Mouse (Mus musculus): ENCODE data around the gene Tcp10c. TPM values are rescaled to one million over a fixed set of nuclear protein-coding genes. Genes with fewer than 3 reads are reported as not detected.

Tcp10c gene
- polyA plus RNA-seq (2014; fragmentation: Illumina TruSeq; extraction: RNeasy Lipid Tissue Mini Kit (QIAGEN cat#74804); ENCODE audit: low read depth, low replicate concordance) = 13.0 TPM

DNA sequence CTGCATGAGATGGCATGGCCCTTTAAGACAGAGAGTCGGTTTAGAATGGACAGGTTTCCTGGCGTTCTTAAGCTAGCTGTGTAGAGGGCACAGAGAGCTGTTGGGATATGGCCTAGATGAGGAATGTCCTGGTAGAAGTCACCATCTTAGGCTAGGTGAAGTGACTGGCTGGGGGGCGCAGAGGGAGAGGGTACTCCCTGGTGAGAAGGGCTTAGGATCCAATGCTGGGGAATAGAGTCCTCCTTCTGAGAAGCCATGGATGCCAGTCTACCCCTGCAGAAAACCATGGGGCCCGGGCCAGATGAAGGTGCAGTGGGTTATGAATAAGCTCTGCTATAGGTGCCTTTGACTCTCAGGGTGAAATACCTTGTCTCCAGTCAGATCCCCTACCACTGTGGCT is at the start of gene Tcp10c:
TSS of gene Tcp10c (plus strand) at position 52 of the 400 bp plus-strand sequence.

Other genes with a start within 250 kb of the Tcp10c start
- gene Unc93a, start 222.8 kb upstream of the Tcp10c start, polyA plus RNA-seq (2014; fragmentation: Illumina TruSeq; extraction: RNeasy Lipid Tissue Mini Kit (QIAGEN cat#74804); ENCODE audit: low read depth, low replicate concordance) = 1.2 TPM
- 0.22 TPM for gene Smok2a, start 133.4 kb upstream of the Tcp10c start, polyA plus RNA-seq (2014; fragmentation: Illumina TruSeq; extraction: RNeasy Lipid Tissue Mini Kit (QIAGEN cat#74804); ENCODE audit: low read depth, low replicate concordance)
- gene Smok2b, start 124.3 kb upstream of the Tcp10c start, polyA plus RNA-seq (2014; fragmentation: Illumina TruSeq; extraction: RNeasy Lipid Tissue Mini Kit (QIAGEN cat#74804); ENCODE audit: low read depth, low replicate concordance) = not detected

Measured in adipose tissue, adult 10 weeks (tissue).